In genomic region chr5:137502667-137503110, GRCm38 (mm10) we compare ENCODE assay signal across 8 mouse cellular contexts. TPM values are rescaled to one million over a fixed set of nuclear protein-coding genes. Genes with fewer than 3 reads are reported as not detected.
DNase-seq lines count a peak whose midpoint lies in the region; ATAC-seq and TF ChIP-seq lines count a peak whose summit lies in the region.

No protein-coding gene starts in this region.

- H3K4me1 ChIP-seq in testis, adult 2 months (ENCODE audit: control insufficient read depth, insufficient read depth, low read length) = peaks cover 9% of the 10 kb centered on the region
- no peaks in the 10 kb centered on the region; the same call in 1 of the 2 replicates for H3K4me1 ChIP-seq in cerebellum, adult 2 months (ENCODE audit: control insufficient read depth, insufficient read depth, low read length)
- H3K4me1 ChIP-seq in intestine, embryonic 14.5 days (replicated peaks; ENCODE audit: control insufficient read depth, insufficient read depth, low read length) = peaks cover 10% of the 10 kb centered on the region
- H3K4me1 ChIP-seq in liver, embryonic 16.5 days (ENCODE audit: control insufficient read depth, low read depth, low read length) = peaks cover 18% of the 10 kb centered on the region
- H3K4me1 ChIP-seq in neural tube, embryonic 15.5 days = peaks cover 19% of the 10 kb centered on the region

- under 1% methylated on average over 30 of the region's 30 CpGs for WGBS in cerebellum, adult 2 months
- 0% methylated on average over 30 of the region's 30 CpGs for WGBS in intestine, embryonic 14.5 days
- WGBS in liver, embryonic 16.5 days (ENCODE audit: insufficient replicate concordance) = under 1% methylated on average over 30 of the region's 30 CpGs
- under 1% methylated on average over 29 of the region's 30 CpGs for WGBS in neural tube, embryonic 15.5 days

- H3K4me3 ChIP-seq in testis, adult 2 months (ENCODE audit: control insufficient read depth, low read depth, low read length) = peak overlapping the region; percentile 87
- H3K4me3 ChIP-seq in cerebellum, adult 2 months (replicated peaks; ENCODE audit: insufficient read depth, low read depth, low read length) = peak overlapping the region; percentile 80
- H3K4me3 ChIP-seq in intestine, embryonic 14.5 days (ENCODE audit: low read depth, low read length) = peak overlapping the region; percentile 62
- peak overlapping the region; percentile 89 for H3K4me3 ChIP-seq in liver, embryonic 16.5 days (ENCODE audit: low read depth, low read length)
- peak overlapping the region; percentile 64 for H3K4me3 ChIP-seq in neural tube, embryonic 15.5 days (replicated peaks)

- no peak; the same call in none of the 2 replicates for TF ChIP-seq POLR2A in testis, adult 2 months (IDR thresholded peaks at IDR 0.05; ENCODE audit: control insufficient read depth, low read depth, low read length)
- no peak for TF ChIP-seq POLR2A in cerebellum, adult 2 months (IDR thresholded peaks at IDR 0.05; ENCODE audit: borderline replicate concordance, insufficient read depth, low read length)

- no peaks in the 10 kb centered on the region for H3K36me3 ChIP-seq in testis, adult 2 months (ENCODE audit: control insufficient read depth, insufficient read depth, low read length)
- H3K36me3 ChIP-seq in intestine, embryonic 14.5 days (ENCODE audit: control insufficient read depth, insufficient read depth, low read length) = 0 out of 2 replicates have a peak, but pooled peaks cover 5% of the 10 kb centered on the region
- H3K36me3 ChIP-seq in liver, embryonic 16.5 days (ENCODE audit: control insufficient read depth, insufficient read depth) = no peaks in the 10 kb centered on the region
- no peaks in the 10 kb centered on the region for H3K36me3 ChIP-seq in neural tube, embryonic 15.5 days

- no peaks in the 10 kb centered on the region for H3K27me3 ChIP-seq in testis, adult 2 months (ENCODE audit: control insufficient read depth, insufficient read depth, low read length)
- no peaks in the 10 kb centered on the region for H3K27me3 ChIP-seq in cerebellum, adult 2 months (ENCODE audit: control insufficient read depth, insufficient read depth, low read length)
- no peaks in the 10 kb centered on the region for H3K27me3 ChIP-seq in intestine, embryonic 14.5 days (replicated peaks; ENCODE audit: control insufficient read depth, insufficient read depth, low read length)
- H3K27me3 ChIP-seq in liver, embryonic 16.5 days (ENCODE audit: control insufficient read depth, insufficient read depth, low read depth, low read length) = no peaks in the 10 kb centered on the region
- no peaks in the 10 kb centered on the region for H3K27me3 ChIP-seq in neural tube, embryonic 15.5 days (replicated peaks)

- H3K9ac ChIP-seq in intestine, embryonic 14.5 days (ENCODE audit: low read length) = peak overlapping the region; percentile 55
- H3K9ac ChIP-seq in liver, embryonic 16.5 days (ENCODE audit: low read depth, low read length) = peak overlapping the region; percentile 64
- peak overlapping the region; percentile 64 for H3K9ac ChIP-seq in neural tube, embryonic 15.5 days (replicated peaks)

- peak; percentile 77; the same call in 1 of the 2 replicates for TF ChIP-seq CTCF in testis, adult 2 months (IDR thresholded peaks at IDR 0.05; ENCODE audit: control insufficient read depth, insufficient read depth, insufficient replicate concordance, low read depth, low read length)
- TF ChIP-seq CTCF in cerebellum, adult 2 months (IDR thresholded peaks at IDR 0.05; ENCODE audit: borderline replicate concordance, insufficient read depth, low read depth, low read length) = peak; percentile 85

- peak overlapping the region; percentile 54 for H3K4me2 ChIP-seq in intestine, embryonic 14.5 days (ENCODE audit: low read length)
- H3K4me2 ChIP-seq in liver, embryonic 16.5 days (ENCODE audit: low read depth, low read length) = peak overlapping the region; percentile 82
- H3K4me2 ChIP-seq in neural tube, embryonic 15.5 days = peak overlapping the region; percentile 84

- peak; percentile 87 for ATAC-seq in intestine, embryonic 14.5 days (replicated peaks; ENCODE audit: low FRiP score, low TSS enrichment, low read depth)
- ATAC-seq in liver, embryonic 16.5 days (ENCODE audit: low read depth) = peak; percentile 82
- peak; percentile 82 for ATAC-seq in neural tube, embryonic 15.5 days (ENCODE audit: low FRiP score)

- no peaks in the 10 kb centered on the region for H3K9me3 ChIP-seq in intestine, embryonic 14.5 days (ENCODE audit: control insufficient read depth, low read length)
- no peaks in the 10 kb centered on the region for H3K9me3 ChIP-seq in liver, embryonic 16.5 days (replicated peaks; ENCODE audit: control insufficient read depth, low read length)
- H3K9me3 ChIP-seq in neural tube, embryonic 15.5 days (replicated peaks) = no peaks in the 10 kb centered on the region

- DNase-seq in testis, postnatal 14 days (ENCODE audit: low spot score) = no peak
- peak in 1 of 2 experiments; percentile 86 for DNase-seq in cerebellum, adult 2 months
- peak; percentile 85 for DNase-seq in forelimb bud, embryonic 11.5 days (ENCODE audit: low read depth, low spot score)
- no peak for DNase-seq in intestine, embryonic 14.5 days (ENCODE audit: low spot score)
- DNase-seq in Muller cell, postnatal 12 days (ENCODE audit: inconsistent ontology term) = no peak

- H3K27ac ChIP-seq in testis, adult 2 months (ENCODE audit: control insufficient read depth, insufficient read depth, low read depth, low read length) = peak overlapping the region; percentile 91
- H3K27ac ChIP-seq in cerebellum, adult 2 months (ENCODE audit: insufficient read depth, low read length) = no peak overlapping the region
- H3K27ac ChIP-seq in intestine, embryonic 14.5 days (ENCODE audit: low read depth) = peak overlapping the region; percentile 97
- H3K27ac ChIP-seq in liver, embryonic 16.5 days (ENCODE audit: low read length) = peak overlapping the region; percentile 93
- peak overlapping the region; percentile 99 for H3K27ac ChIP-seq in neural tube, embryonic 15.5 days (replicated peaks)

RNA-seq across cellular contexts. Expression of gene Pop7, which starts 0.4 kb away (rescaled TPM):
- 10.2 and 12.7 TPM in 2 replicates for polyA plus RNA-seq in testis, adult 2 months (2012; rRNA removed)
- polyA plus RNA-seq in cerebellum, adult 2 months (2012; rRNA removed) = 54.8 and 55.3 TPM in 2 replicates
- 58.8 and 65.1 TPM in 2 replicates for polyA plus RNA-seq in intestine, embryonic 14.5 days (2014; fragmentation: Nextera tagmentation; extraction: Ambion mirVana)
- 28.1 and 28.3 TPM in 2 replicates for polyA plus RNA-seq in liver, embryonic 16.5 days (2015; fragmentation: Nextera tagmentation; extraction: Ambion mirVana)
- polyA plus RNA-seq in neural tube, embryonic 15.5 days (2015; fragmentation: Nextera tagmentation; extraction: Ambion mirVana) = 76.5 and 81.6 TPM in 2 replicates

RNA-seq across cellular contexts. Expression of gene Gigyf1, which starts 15.7 kb away (rescaled TPM):
- 11.5 and 12.0 TPM in 2 replicates for polyA plus RNA-seq in testis, adult 2 months (2012; rRNA removed)
- polyA plus RNA-seq in cerebellum, adult 2 months (2012; rRNA removed) = 59.8 and 61.2 TPM in 2 replicates
- 12.1 and 13.5 TPM in 2 replicates for polyA plus RNA-seq in intestine, embryonic 14.5 days (2014; fragmentation: Nextera tagmentation; extraction: Ambion mirVana)
- polyA plus RNA-seq in liver, embryonic 16.5 days (2015; fragmentation: Nextera tagmentation; extraction: Ambion mirVana) = 2.8 and 3.1 TPM in 2 replicates
- polyA plus RNA-seq in neural tube, embryonic 15.5 days (2015; fragmentation: Nextera tagmentation; extraction: Ambion mirVana) = 15.7 and 16.7 TPM in 2 replicates

RNA-seq across cellular contexts. Expression of gene Zan, which starts 25.8 kb away (rescaled TPM):
- polyA plus RNA-seq in testis, adult 2 months (2012; rRNA removed) = 10.2 and 11.5 TPM in 2 replicates
- 0.21 and 0.31 TPM in 2 replicates for polyA plus RNA-seq in cerebellum, adult 2 months (2012; rRNA removed)
- polyA plus RNA-seq in intestine, embryonic 14.5 days (2014; fragmentation: Nextera tagmentation; extraction: Ambion mirVana) = 0.90 and 0.93 TPM in 2 replicates
- polyA plus RNA-seq in liver, embryonic 16.5 days (2015; fragmentation: Nextera tagmentation; extraction: Ambion mirVana) = 0.07 and 0.11 TPM in 2 replicates
- 0.14 and 0.22 TPM in 2 replicates for polyA plus RNA-seq in neural tube, embryonic 15.5 days (2015; fragmentation: Nextera tagmentation; extraction: Ambion mirVana)

RNA-seq across cellular contexts. Expression of gene Epo, which starts 30.4 kb away (rescaled TPM):
- not detected in 2 replicates for polyA plus RNA-seq in testis, adult 2 months (2012; rRNA removed)
- not detected in 2 replicates for polyA plus RNA-seq in cerebellum, adult 2 months (2012; rRNA removed)
- 0.71 and 0.80 TPM in 2 replicates for polyA plus RNA-seq in intestine, embryonic 14.5 days (2014; fragmentation: Nextera tagmentation; extraction: Ambion mirVana)
- 0.81 and 1.2 TPM in 2 replicates for polyA plus RNA-seq in liver, embryonic 16.5 days (2015; fragmentation: Nextera tagmentation; extraction: Ambion mirVana)
- polyA plus RNA-seq in neural tube, embryonic 15.5 days (2015; fragmentation: Nextera tagmentation; extraction: Ambion mirVana) = not detected in 2 replicates

RNA-seq across cellular contexts. Expression of gene Gnb2, which starts 30.6 kb away (rescaled TPM):
- polyA plus RNA-seq in testis, adult 2 months (2012; rRNA removed) = 369 and 402 TPM in 2 replicates
- 410 and 442 TPM in 2 replicates for polyA plus RNA-seq in cerebellum, adult 2 months (2012; rRNA removed)
- polyA plus RNA-seq in intestine, embryonic 14.5 days (2014; fragmentation: Nextera tagmentation; extraction: Ambion mirVana) = 390 and 430 TPM in 2 replicates
- 125 and 127 TPM in 2 replicates for polyA plus RNA-seq in liver, embryonic 16.5 days (2015; fragmentation: Nextera tagmentation; extraction: Ambion mirVana)
- 503 and 540 TPM in 2 replicates for polyA plus RNA-seq in neural tube, embryonic 15.5 days (2015; fragmentation: Nextera tagmentation; extraction: Ambion mirVana)
